Mouse (Mus musculus): ENCODE measurements around the gene Otud3.
A peak's percentile ranks its signal among the peaks of the same experiment; 100 is the strongest.

- TF ChIP-seq POLR2A (IDR thresholded peaks at IDR 0.05; ENCODE audit: low read depth, low read length) (no peak), CTCF (IDR thresholded peaks at IDR 0.05; ENCODE audit: extremely low read depth, insufficient read length, insufficient replicate concordance, low read depth, low read length) (peak; percentile 91; the same call in 1 of the 2 replicates)
Measured at GRCm38 (mm10) chr4:138856491-138856890, 57.3 kb downstream of the Otud3 start.
